Comparison of ENCODE assay signal across 7 mouse cellular contexts in genomic region chr19:7122277-7122676, GRCm38 (mm10). TPM values are rescaled to one million over a fixed set of nuclear protein-coding genes. Genes with fewer than 3 reads are reported as not detected.
DNase-seq lines count a peak whose midpoint lies in the region; ATAC-seq lines count a peak whose summit lies in the region.

No protein-coding gene starts in this region.

- no peaks in the 10 kb centered on the region for H3K9me3 ChIP-seq in neural tube, embryonic 12.5 days
- H3K9me3 ChIP-seq in kidney, embryonic 16.5 days (ENCODE audit: low read length) = no peaks in the 10 kb centered on the region

- H3K4me2 ChIP-seq in neural tube, embryonic 12.5 days (replicated peaks) = no peak overlapping the region
- no peak overlapping the region for H3K4me2 ChIP-seq in kidney, embryonic 16.5 days (replicated peaks; ENCODE audit: low read depth, low read length)

- no peak overlapping the region for H3K4me3 ChIP-seq in neural tube, embryonic 12.5 days
- no peak overlapping the region for H3K4me3 ChIP-seq in kidney, embryonic 16.5 days (ENCODE audit: low read length)

- H3K27ac ChIP-seq in neural tube, embryonic 12.5 days = no peak overlapping the region
- H3K27ac ChIP-seq in kidney, embryonic 16.5 days (ENCODE audit: low read length) = 0 out of 2 replicates have a peak overlapping the region, but pooled peaks have one; percentile 33

- peaks cover 6% of the 10 kb centered on the region; the same call in 1 of the 2 replicates for H3K27me3 ChIP-seq in neural tube, embryonic 12.5 days (replicated peaks)
- H3K27me3 ChIP-seq in kidney, embryonic 16.5 days (ENCODE audit: insufficient read depth, low read length) = peaks cover 38% of the 10 kb centered on the region

- 67% methylated on average over 4 of the region's 4 CpGs for WGBS in neural tube, embryonic 12.5 days
- 34% methylated on average over 4 of the region's 4 CpGs for WGBS in kidney, embryonic 16.5 days

- DNase-seq in neural tube, embryonic 10.5 days (ENCODE audit: extremely low spot score, low spot score) = no peak
- DNase-seq in spleen, postnatal 14 days (ENCODE audit: low spot score in 2 of 2) = no peak
- no peak for DNase-seq in spleen, adult 18-20 months
- no peak for DNase-seq in layer of hippocampus, adult 8-10 months (ENCODE audit: low spot score in 2 of 2)

- no peak overlapping the region for H3K9ac ChIP-seq in neural tube, embryonic 12.5 days
- no peak overlapping the region for H3K9ac ChIP-seq in kidney, embryonic 16.5 days (replicated peaks; ENCODE audit: low read length)

- no peaks in the 10 kb centered on the region for H3K36me3 ChIP-seq in neural tube, embryonic 12.5 days
- H3K36me3 ChIP-seq in kidney, embryonic 16.5 days (ENCODE audit: insufficient read depth, low read length) = no peaks in the 10 kb centered on the region

- H3K4me1 ChIP-seq in neural tube, embryonic 12.5 days = peaks cover 25% of the 10 kb centered on the region
- H3K4me1 ChIP-seq in kidney, embryonic 16.5 days (ENCODE audit: insufficient read depth, low read length) = peaks cover 42% of the 10 kb centered on the region

- ATAC-seq in neural tube, embryonic 12.5 days (ENCODE audit: low FRiP score, low read depth) = 0 out of 2 replicates have a peak, but pooled peaks have one; percentile 15
- peak; percentile 24; the same call in 1 of the 2 replicates for ATAC-seq in granulocyte monocyte progenitor cell, adult 5-6 weeks (replicated peaks; ENCODE audit: poor library complexity, severe bottlenecking)
- ATAC-seq in kidney, embryonic 16.5 days (ENCODE audit: low FRiP score, low TSS enrichment) = peak; percentile 57; the same call in 1 of the 2 replicates

RNA-seq across cellular contexts. Expression of gene Flrt1, which starts 16.7 kb away (rescaled TPM):
- 7.0 and 9.9 TPM in 2 replicates for polyA plus RNA-seq in neural tube, embryonic 12.5 days (2016; fragmentation: Nextera tagmentation; extraction: Ambion mirVana)
- total RNA-seq in granulocyte monocyte progenitor cell, adult 5-6 weeks (2014; fragmentation: Nextera tagmentation) = not detected in 2 replicates
- total RNA-seq in granulocyte monocyte progenitor cell, adult 5-6 weeks (2017) = not detected in 2 replicates
- polyA plus RNA-seq in kidney, embryonic 16.5 days (2015; fragmentation: Nextera tagmentation; extraction: Ambion mirVana) = 5.4 and 6.8 TPM in 2 replicates
- total RNA-seq in layer of hippocampus, adult 8-10 months (2022) = 10 to 100 TPM; 18.9 to 23.5 (median 21.5) TPM

Comparison
In these comparisons a context has a peak if more than half of its experiments do, and no peak if none do; other contexts are left out.
1. RNA of gene Flrt1, which starts 16.7 kb away (total RNA-seq): 18.9 to 23.5 TPM in layer of hippocampus, adult 8-10 months; not detected in granulocyte monocyte progenitor cell, adult 5-6 weeks; every median in the first group is over 10 times any median in the second.
2. Peak in every context shown above with its lines, with median percentiles within 50 percentile points of each other: ATAC-seq.